Mouse (Mus musculus) E14TG2a.4 (cell line): ENCODE data around the gene Morn4.
A peak's percentile ranks its signal among the peaks of the same experiment; 100 is the strongest.

Experiments
- H3K27me3 ChIP-seq: 2 replicates; pipeline ENCODE4 v1.6.1; 2014; ENCODE audit warnings: low read length, control low read depth; ENCODE audit not compliant: insufficient read depth
- H3K36me3 ChIP-seq: 2 replicates; pipeline ENCODE4 v1.6.1; 2014; ENCODE audit warnings: low read length, control low read depth; ENCODE audit not compliant: insufficient read depth
- H3K4me1 ChIP-seq: replicated peaks from 2 replicates; pipeline ENCODE4 v1.6.1; 2014; ENCODE audit warnings: low read depth, low read length, control low read depth
- H3K4me3 ChIP-seq: replicated peaks from 2 replicates; pipeline ENCODE4 v1.5.1; 2014; ENCODE audit warnings: mild to moderate bottlenecking, low read length
- H3K9me3 ChIP-seq: 2 replicates; pipeline ENCODE4 v1.6.1; 2014; ENCODE audit warnings: low read length, control low read depth
- CTCF ChIP-seq: conservative IDR thresholded peaks from 2 replicates; pipeline ENCODE4 v1.5.1; 2014; ENCODE audit warnings: low read length
- NANOG ChIP-seq: IDR thresholded peaks from 2 replicates; pipeline ENCODE4 v1.6.1; 2014; ENCODE audit warnings: borderline replicate concordance, low read length, mixed read lengths
- POU5F1 ChIP-seq: IDR thresholded peaks from 2 replicates; pipeline ENCODE4 v1.6.1; 2014; ENCODE audit warnings: low read length, borderline replicate concordance

Gene Morn4

DNA sequence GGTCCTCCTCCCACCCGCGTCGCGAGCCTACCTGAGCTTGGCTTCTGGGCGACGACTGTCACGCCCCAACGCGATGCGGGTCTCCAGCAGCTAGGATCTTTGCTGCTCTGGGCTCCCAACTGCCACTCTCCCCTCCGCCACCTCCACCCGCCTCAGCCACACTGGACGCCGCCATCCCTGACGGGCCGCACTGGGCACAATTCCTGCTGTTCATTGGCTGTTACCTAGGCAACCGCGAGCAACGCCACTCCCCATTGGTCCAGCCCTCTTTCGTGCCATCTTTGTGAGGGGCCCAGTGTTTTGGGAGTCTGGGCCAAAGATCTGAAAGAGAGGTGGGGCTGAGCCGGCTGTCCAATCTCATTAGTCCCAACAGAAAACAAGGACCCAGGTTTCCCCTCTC lies at the start of gene Morn4:
Gene Morn4, minus strand, starts transcription at position 192 of the 400 bp plus-strand sequence.
- H3K9me3 ChIP-seq, result no peaks in the 10 kb centered on the region
- TF ChIP-seq POU5F1 (no peak), CTCF (no peak), NANOG (no peak)
- H3K4me3 ChIP-seq, result peak within 1 kb of the TSS; percentile 95
- H3K4me1 ChIP-seq, result peaks cover 33% of the 10 kb centered on the region
- H3K27me3 ChIP-seq, result no peaks in the 10 kb centered on the region
- no peaks in the 10 kb centered on the region for H3K36me3 ChIP-seq

DNA sequence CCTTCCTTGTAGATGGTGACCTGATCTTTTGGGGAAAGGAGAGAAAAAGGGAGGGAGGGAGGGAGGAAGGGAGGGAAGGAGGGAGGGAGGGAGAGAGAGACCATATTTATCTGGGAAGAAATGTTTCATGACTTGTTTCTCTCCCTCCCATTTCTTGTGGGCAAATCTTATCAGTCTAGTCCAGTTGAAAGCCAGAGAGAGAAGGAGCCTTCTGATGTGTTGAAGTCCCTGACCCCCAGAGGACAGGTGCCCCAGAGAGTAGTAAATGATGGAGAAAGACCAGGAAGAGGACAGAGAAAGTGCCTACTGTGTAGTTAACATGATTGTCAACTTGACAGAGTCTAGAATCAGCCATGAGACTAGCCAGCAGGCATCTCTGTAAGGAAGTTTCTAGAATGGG lies 48.9 kb upstream of the Morn4 start:
- peak overlapping the region; percentile 60 for H3K4me3 ChIP-seq
- H3K27me3 ChIP-seq, result no peaks in the 10 kb centered on the region
- TF ChIP-seq CTCF (no peak), POU5F1 (no peak), NANOG (no peak)
- no peaks in the 10 kb centered on the region for H3K9me3 ChIP-seq
- H3K4me1 ChIP-seq, result peaks cover 89% of the 10 kb centered on the region
- H3K36me3 ChIP-seq, result peaks cover 4% of the 10 kb centered on the region; the same call in 1 of the 2 replicates

DNA sequence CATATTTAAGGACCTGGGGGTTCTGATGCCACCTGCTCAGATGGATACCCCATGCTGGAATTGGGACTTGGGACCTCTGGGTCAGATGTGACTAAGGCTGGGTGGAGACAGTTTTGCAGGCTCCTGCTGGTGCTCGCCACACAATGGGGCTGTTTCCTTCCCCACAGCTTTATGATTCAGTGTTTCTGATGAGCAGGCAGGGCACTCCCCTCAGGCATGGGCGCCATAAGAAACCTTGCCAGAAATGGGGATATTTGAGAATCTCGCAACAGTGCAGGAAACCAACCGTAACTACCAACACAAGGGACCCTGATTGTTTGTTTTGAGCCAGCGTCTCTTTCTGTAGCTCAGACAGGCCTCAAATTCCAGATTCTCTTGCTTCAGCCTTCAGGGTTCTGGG lies 44.9 kb upstream of the Morn4 start:
- Histone ChIP-seq H3K27me3 (no peaks in the 10 kb centered on the region), H3K9me3 (no peaks in the 10 kb centered on the region)
- TF ChIP-seq NANOG (no peak), CTCF (no peak), POU5F1 (no peak)

DNA sequence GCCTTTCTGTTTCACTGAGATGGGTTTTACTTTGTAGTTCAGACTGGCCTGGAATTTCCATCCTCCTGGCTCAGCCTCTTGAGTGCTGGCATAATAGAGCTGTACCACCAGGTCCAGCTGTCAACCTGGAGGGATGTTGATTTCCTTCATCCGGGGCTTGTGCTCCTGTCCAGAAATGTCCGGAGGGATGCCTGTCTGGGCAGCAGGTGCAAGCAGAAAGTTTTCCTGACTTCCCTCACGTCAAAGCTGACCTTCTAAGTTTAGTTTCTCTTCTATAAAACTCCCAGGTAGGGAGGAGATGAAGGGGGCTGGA lies 44.1 kb upstream of the Morn4 start:
- peak overlapping the region; percentile 33 for H3K4me3 ChIP-seq
- TF ChIP-seq CTCF (no peak), NANOG (no peak), POU5F1 (no peak)
- no peaks in the 10 kb centered on the region for H3K9me3 ChIP-seq
- peaks cover 32% of the 10 kb centered on the region for H3K36me3 ChIP-seq
- H3K4me1 ChIP-seq, result peaks cover 90% of the 10 kb centered on the region
- H3K27me3 ChIP-seq, result no peaks in the 10 kb centered on the region

More for the DNA sequence above, 44.9 kb upstream of the Morn4 start:
- Histone ChIP-seq H3K4me3 (peak overlapping the region; percentile 2; the same call in 1 of the 2 replicates), H3K36me3 (peaks cover 24% of the 10 kb centered on the region), H3K4me1 (peaks cover 88% of the 10 kb centered on the region)

DNA sequence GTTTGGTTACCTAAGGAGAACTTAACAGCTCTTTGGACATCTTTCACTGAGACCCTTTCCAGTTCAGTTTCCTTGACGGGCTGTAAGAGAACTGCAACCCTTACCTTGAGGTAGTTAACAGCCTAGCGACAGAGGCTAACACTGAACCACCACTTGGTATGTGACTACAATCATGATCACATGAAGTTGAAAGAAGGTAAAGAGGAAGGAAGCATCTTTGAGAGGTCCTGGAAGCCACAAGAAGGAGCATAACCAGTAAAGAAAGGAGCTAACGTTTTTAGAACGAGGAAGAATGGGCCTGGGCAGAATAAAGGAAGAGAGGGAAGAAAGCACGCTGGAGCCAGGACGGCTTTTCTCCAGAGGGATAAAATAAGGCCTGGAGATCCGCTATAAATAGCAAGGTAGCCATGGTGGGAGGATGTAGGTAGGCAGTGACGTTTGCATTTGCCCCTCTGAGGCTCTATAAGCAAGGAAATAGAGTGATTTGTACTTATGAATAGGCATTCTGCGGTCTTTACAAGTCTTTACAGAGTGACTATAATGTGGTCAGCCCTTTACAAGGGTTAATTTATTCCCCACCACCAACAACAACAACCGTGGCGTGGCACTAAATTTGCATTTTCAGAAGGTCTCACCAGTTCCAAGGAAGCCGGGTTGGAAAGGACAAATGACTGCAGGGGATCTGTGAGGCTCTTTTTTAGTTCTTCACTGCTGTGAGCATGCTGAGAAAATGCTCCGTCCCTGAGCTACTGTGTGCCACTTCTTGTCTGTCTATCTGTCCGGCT lies 43.5 kb upstream of the Morn4 start:
- H3K4me1 ChIP-seq, result peaks cover 90% of the 10 kb centered on the region
- peaks cover 38% of the 10 kb centered on the region for H3K36me3 ChIP-seq
- H3K27me3 ChIP-seq, result no peaks in the 10 kb centered on the region
- no peaks in the 10 kb centered on the region for H3K9me3 ChIP-seq
- TF ChIP-seq CTCF, result no peak
- TF ChIP-seq NANOG, result no peak
- H3K4me3 ChIP-seq, result peak overlapping the region; percentile 33

DNA sequence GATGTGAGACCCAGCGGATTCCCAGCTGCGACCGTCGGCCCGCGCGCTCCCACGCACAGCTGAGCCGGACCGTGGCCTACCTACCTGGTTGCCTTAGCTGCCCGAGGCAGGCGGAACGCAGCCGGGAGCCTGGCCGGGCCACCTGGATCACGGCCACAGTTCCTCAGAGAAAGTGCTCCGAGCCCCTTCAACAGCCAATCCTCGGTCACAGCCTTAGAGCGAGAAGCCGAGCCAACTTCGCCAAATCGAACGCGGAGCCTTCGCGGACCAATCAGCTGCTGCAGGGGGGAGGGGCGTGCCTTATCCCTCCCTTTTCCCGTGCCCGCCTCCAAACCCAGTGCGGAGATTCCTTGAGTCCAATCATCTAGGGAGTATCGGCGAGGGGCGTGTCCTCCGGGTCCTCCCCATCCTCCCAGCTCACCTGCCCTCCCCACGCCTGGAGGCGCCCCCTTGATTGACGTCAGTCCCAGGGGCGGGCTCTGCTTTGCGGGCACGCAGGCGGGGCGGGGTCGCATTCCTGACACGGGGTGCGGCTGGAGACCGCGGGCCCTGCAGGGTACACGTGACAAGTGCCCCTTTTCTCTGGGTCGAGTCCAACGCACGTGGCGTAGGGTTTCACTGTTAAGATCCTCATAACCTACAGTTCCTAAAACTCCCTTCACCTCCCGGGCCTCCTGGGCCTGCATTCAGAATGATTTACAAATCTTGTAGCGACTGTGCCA lies 42.8 kb upstream of the Morn4 start, which contains the start of gene Avpi1:
Gene Avpi1, minus strand, starts transcription at position 273 of the 722 bp plus-strand sequence.
- Histone ChIP-seq H3K27me3 (no peaks in the 10 kb centered on the region), H3K4me1 (peaks cover 90% of the 10 kb centered on the region), H3K36me3 (peaks cover 45% of the 10 kb centered on the region), H3K4me3 (peak within 1 kb of the TSS; percentile 96), H3K9me3 (no peaks in the 10 kb centered on the region)
- no peak for TF ChIP-seq POU5F1
- no peak for TF ChIP-seq CTCF
- TF ChIP-seq NANOG, result no peak

DNA sequence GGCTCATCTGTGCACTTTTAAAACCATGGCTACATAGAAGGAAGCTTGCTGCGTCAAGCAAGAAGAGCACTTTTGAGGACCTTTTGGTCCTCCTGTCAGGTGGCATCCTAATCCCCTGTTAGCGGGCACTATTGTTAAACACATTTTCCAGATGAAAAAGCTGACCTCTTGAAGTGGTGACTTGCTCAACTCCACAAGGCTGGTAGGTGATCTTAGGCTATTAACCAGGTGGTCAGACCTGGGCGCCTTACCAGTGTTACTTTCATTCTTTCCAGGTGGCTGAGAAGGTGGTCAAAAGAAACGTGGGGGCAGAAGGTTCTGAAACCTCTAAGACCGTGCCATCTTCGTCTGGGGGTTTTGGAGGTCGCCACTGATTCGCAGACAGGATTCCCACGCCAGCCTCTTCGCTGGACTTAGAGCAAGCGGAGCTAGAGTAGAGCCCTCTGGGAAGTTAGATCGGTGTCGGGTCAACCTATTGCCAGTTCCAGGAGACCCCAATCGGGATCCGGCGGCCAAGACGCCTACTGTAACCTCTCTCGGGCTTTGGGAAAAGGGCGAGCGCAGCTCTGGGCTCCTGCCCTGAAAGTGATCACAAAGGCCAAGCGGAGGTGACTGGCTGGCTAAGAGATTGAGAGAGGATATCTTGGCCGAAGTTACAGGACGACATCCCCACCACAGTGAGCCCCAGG lies 42.0 kb upstream of the Morn4 start:
- Histone ChIP-seq H3K27me3 (no peaks in the 10 kb centered on the region), H3K9me3 (no peaks in the 10 kb centered on the region), H3K36me3 (peaks cover 49% of the 10 kb centered on the region), H3K4me3 (peak overlapping the region; percentile 96), H3K4me1 (peaks cover 90% of the 10 kb centered on the region)
- TF ChIP-seq NANOG, result no peak
- TF ChIP-seq CTCF, result no peak
- no peak for TF ChIP-seq POU5F1

DNA sequence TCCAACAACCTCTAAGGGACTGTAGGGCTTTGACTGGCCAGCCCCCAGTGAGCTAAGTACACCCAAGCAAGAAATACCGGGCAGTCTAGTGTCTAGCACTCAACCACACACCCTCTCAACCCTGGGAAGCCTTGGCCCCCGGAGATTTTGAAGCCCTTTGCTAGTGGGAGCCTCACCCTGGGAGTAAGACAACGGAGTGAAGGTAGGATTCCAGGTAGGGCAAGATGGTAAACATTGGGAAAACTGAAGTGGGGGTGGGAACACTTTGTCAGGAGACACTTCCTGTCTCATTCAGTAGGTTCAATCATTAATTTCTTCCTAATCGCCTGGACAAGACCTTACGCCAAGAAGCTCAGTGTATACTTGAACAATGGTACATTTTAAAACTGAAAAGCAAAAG lies 40.9 kb upstream of the Morn4 start:
- Histone ChIP-seq H3K36me3 (peaks cover 60% of the 10 kb centered on the region), H3K4me1 (peaks cover 91% of the 10 kb centered on the region), H3K4me3 (peak overlapping the region; percentile 96), H3K9me3 (no peaks in the 10 kb centered on the region), H3K27me3 (no peaks in the 10 kb centered on the region)
- TF ChIP-seq NANOG (no peak), POU5F1 (no peak), CTCF (no peak)
